Mouse (Mus musculus) limb, embryonic 12.5 days (tissue): ENCODE data around the gene Bicd2. TPM values are rescaled to one million over a fixed set of nuclear protein-coding genes. Genes with fewer than 3 reads are reported as not detected.
A peak's percentile ranks its signal among the peaks of the same experiment; 100 is the strongest.

Source experiments
- ATAC-seq: fragments of 200-750 bp; cut with Nextera tagmentation; 2 replicates; pipeline ENCODE4 v1.8.0; 2017; ENCODE audit warnings: low read depth, moderate TSS enrichment; ENCODE audit not compliant: insufficient number of reproducible peaks, insufficient read depth, low FRiP score, low TSS enrichment
- H3K27ac ChIP-seq: fragments of 300-500 bp; sonication (generic); 2 replicates; pipeline ENCODE4 v1.5.1; 2016; ENCODE audit warnings: mild to moderate bottlenecking, moderate library complexity
- H3K27me3 ChIP-seq: fragments of 300-500 bp; sonication (generic); 2 replicates; pipeline ENCODE4 v1.6.1; 2016; ENCODE audit warnings: mild to moderate bottlenecking, moderate library complexity
- H3K36me3 ChIP-seq: fragments of 300-500 bp; sonication (generic); 2 replicates; pipeline ENCODE4 v1.6.1; 2016; ENCODE audit warnings: mild to moderate bottlenecking, moderate library complexity
- H3K4me1 ChIP-seq: fragments of 300-500 bp; sonication (generic); replicated peaks from 2 replicates; pipeline ENCODE4 v1.6.1; 2016
- H3K4me2 ChIP-seq: fragments of 300-500 bp; sonication (generic); 2 replicates; pipeline ENCODE4 v1.6.1; 2016; ENCODE audit warnings: mild to moderate bottlenecking, moderate library complexity
- H3K4me3 ChIP-seq: fragments of 300-500 bp; sonication (generic); replicated peaks from 2 replicates; pipeline ENCODE4 v1.5.1; 2016; ENCODE audit warnings: mild to moderate bottlenecking
- H3K9ac ChIP-seq: fragments of 300-500 bp; sonication (generic); replicated peaks from 2 replicates; pipeline ENCODE4 v1.6.1; 2016; ENCODE audit warnings: mild to moderate bottlenecking, moderate library complexity
- H3K9me3 ChIP-seq: fragments of 300-500 bp; sonication (generic); 2 replicates; pipeline ENCODE4 v1.6.1; 2016; ENCODE audit warnings: mild to moderate bottlenecking, moderate library complexity
- WGBS: fragments of 180-500 bp; shearing (Covaris S2); methylation state at CpG from one replicate; pipeline ENCODE4 v1.1.7; 2016; 5-methylcytosine and 5-hydroxymethylcytosine counted together
- polyA plus RNA-seq: library from polyadenylated mRNA; unstranded; fragments of >200 nt; fragmentation: Nextera tagmentation; extraction: Ambion mirVana; gene quantifications from 2 replicates; pipeline ENCODE4 v1.2.1, GENCODE M21; 2016

Gene Bicd2
- polyA plus RNA-seq, 1 experiment from 2014 or later: 34.7 TPM

DNA sequence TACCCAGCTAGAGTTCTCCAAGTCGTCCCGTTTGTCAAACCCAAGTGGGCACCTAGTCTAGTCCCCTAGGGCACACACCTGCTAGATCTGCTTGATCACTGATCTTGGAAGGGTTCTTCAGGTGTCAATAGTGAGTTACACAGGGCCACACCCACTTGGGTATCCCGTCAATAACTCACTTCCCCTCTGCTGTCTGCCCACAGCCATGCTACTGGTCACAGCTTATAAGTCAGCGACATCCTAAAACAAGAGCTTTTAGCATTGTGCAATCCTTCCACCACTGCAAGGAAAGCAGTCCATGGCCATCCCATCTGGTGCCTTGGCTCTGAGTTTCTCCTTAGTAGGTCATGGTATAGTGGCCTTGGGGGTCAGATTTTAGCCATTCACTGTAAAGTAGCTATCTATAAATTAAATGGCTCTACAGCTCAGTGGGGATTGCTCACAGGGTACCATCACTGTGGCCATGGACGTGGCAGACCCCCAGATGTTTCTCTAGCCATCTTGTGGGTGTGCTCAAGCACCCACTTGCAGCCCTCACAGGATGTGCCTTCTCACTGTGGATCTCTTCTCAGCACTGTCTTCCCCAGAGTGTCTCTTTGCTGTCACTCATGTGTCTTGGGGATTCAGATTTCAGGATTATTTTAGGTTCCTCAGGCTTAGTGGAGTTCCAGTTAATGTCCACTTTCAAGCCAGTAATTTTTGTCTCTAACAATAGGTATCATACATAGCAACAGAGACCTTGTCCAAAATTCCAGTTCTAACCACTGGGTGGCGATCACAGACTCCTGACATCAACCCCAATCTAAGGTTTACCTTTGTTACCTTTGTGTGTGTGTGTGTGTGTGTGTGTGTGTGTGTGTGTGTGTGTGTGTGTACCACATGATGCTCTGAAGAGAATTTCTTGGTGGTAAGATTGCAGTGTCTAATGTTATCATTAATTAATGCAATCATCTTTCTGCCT, 14.9 kb upstream of the Bicd2 start:
- Histone ChIP-seq H3K36me3 (no peaks in the 10 kb centered on the region), H3K27ac (no peak overlapping the region), H3K4me3 (no peak overlapping the region), H3K9me3 (no peaks in the 10 kb centered on the region), H3K9ac (no peak overlapping the region), H3K4me2 (no peak overlapping the region), H3K4me1 (peaks cover 5% of the 10 kb centered on the region; the same call in 1 of the 2 replicates), H3K27me3 (no peaks in the 10 kb centered on the region)
- no peak for ATAC-seq
- 59% methylated on average over 6 of the region's 6 CpGs for WGBS

DNA sequence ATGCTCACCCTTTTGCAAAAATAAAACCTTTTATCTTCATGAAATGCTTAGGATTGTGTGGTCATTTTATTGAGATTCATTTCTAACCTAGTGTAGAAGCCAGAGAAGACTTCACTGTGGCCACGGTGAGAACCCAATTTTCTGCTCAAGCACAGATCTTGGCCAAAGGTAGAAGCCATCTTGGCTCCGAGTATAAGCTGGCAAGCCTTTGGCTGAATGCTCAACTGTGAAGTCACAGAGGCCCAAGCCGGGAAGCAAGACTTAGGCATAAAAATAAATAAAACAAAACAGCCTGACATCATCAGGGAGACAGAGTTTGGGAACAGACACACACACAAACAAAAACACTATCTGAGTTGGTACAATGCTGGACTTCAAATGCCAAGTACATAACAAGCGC, 13.3 kb upstream of the Bicd2 start:
- H3K9ac ChIP-seq: no peak overlapping the region
- no peaks in the 10 kb centered on the region for H3K4me1 ChIP-seq
- 77% methylated on average over 4 of the region's 4 CpGs for WGBS
- no peaks in the 10 kb centered on the region for H3K9me3 ChIP-seq
- no peak overlapping the region for H3K4me3 ChIP-seq
- ATAC-seq: no peak
- H3K27ac ChIP-seq: no peak overlapping the region
- H3K27me3 ChIP-seq: no peaks in the 10 kb centered on the region
- H3K36me3 ChIP-seq: no peaks in the 10 kb centered on the region
- H3K4me2 ChIP-seq: no peak overlapping the region

DNA sequence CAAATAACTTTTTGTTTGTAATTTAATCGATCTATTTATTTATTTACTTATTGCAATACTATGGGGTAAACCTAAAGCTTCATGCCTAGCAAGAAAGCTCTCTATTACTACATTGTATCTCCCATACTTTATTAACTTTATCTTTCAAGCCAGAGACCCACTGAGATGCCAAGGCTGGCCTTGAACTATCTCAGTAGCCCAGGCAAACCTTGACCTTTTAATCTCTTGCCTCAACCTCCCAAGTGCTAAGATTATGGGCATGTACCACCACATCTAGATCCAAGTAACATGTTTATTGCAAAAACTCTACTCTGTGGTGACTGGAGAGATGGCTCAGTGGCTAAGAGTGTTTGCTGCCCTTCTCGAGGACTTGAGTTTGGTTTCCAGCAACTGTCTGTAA, 8.1 kb upstream of the Bicd2 start:
- 72% methylated on average over 2 of the region's 2 CpGs for WGBS
- Histone ChIP-seq H3K27me3 (no peaks in the 10 kb centered on the region), H3K4me2 (no peak overlapping the region), H3K4me3 (no peak overlapping the region), H3K9ac (no peak overlapping the region), H3K27ac (no peak overlapping the region), H3K4me1 (peaks cover 12% of the 10 kb centered on the region), H3K36me3 (no peaks in the 10 kb centered on the region), H3K9me3 (no peaks in the 10 kb centered on the region)
- ATAC-seq: no peak

DNA sequence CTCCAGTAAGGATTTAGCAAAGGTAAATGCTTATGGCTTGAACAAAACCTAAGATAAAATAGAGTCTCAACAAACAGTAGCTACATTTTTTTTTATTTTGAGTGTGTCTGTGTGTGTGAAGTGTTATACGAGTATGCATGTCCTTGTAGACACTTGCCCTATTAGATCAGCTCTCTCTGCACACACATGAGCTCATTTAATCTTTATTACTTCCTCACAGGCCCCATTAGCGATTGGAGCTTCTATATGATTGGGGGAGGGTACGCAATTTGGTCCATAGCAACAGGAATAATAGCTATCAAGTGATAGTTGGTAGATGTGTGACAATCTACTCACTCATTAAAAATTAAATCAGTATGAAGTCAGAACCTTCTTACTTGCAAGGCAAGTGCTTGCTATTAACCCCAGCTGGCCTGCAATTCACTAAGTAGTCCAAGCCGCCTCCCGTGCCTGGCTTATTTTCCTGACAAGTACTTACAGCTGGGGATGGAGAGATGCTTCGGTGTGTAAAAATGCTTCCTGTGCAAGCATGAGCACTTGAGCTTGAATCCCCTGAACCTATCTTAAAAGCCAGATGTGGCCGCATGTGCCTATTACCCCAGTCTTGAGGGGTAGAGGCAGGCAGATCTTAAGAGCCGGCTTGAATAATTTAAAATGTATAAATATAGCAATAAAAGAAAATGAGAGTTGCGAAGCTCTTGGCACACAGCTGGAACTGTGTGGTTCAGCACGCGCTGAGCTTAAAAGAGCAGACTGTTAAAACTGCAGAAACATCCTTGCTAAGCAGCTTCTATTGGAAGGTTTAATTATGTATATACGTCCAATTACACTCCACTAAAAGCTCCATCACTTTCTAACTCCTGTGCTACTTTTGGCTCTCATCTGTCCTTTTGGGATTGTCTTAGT, 6.1 kb upstream of the Bicd2 start:
- Histone ChIP-seq H3K9me3 (no peaks in the 10 kb centered on the region), H3K4me3 (no peak overlapping the region), H3K4me2 (no peak overlapping the region), H3K9ac (no peak overlapping the region), H3K4me1 (peaks cover 15% of the 10 kb centered on the region), H3K36me3 (no peaks in the 10 kb centered on the region), H3K27ac (no peak overlapping the region), H3K27me3 (no peaks in the 10 kb centered on the region)
- 27% methylated on average over 12 of the region's 12 CpGs for WGBS
- peak; percentile 69; the same call in 1 of the 2 replicates for ATAC-seq

DNA sequence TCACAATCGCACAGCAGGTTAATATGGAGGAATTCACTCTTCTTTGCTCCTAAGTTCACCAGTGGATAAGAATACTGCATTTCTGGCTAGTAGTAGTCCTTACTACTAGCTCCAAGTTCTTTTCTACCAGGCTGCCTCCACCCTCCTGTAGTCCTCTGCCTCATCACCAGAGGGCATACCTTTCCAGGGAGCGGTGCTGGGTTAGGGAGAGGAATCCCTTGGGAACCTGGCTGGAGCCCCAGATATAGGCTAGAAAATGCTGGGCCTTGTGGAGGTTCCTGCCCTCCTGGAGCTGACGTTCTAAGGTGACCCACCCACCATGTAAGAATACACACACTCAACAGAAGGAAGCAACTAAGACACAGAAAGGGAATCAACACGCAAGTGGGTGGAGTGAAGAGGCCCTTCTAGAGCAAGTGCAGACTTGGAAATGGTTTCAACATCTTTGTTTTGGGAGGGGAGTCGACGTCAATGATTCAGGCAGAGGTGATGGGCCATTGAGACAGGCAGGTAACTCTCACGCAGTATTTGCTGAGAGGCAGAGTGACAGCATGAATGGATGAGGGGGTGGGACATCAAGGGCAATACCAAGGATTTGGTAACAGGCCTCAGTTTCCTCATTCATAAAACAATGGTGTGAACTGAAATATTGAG, 2.4 kb upstream of the Bicd2 start:
- peaks cover 38% of the 10 kb centered on the region for H3K4me1 ChIP-seq
- no peak overlapping the region for H3K4me3 ChIP-seq
- ATAC-seq: no peak
- H3K9ac ChIP-seq: no peak overlapping the region
- no peak overlapping the region for H3K4me2 ChIP-seq
- no peaks in the 10 kb centered on the region for H3K36me3 ChIP-seq
- H3K27ac ChIP-seq: no peak overlapping the region
- no peaks in the 10 kb centered on the region for H3K27me3 ChIP-seq
- H3K9me3 ChIP-seq: no peaks in the 10 kb centered on the region
- 75% methylated on average over 7 of the region's 7 CpGs for WGBS

DNA sequence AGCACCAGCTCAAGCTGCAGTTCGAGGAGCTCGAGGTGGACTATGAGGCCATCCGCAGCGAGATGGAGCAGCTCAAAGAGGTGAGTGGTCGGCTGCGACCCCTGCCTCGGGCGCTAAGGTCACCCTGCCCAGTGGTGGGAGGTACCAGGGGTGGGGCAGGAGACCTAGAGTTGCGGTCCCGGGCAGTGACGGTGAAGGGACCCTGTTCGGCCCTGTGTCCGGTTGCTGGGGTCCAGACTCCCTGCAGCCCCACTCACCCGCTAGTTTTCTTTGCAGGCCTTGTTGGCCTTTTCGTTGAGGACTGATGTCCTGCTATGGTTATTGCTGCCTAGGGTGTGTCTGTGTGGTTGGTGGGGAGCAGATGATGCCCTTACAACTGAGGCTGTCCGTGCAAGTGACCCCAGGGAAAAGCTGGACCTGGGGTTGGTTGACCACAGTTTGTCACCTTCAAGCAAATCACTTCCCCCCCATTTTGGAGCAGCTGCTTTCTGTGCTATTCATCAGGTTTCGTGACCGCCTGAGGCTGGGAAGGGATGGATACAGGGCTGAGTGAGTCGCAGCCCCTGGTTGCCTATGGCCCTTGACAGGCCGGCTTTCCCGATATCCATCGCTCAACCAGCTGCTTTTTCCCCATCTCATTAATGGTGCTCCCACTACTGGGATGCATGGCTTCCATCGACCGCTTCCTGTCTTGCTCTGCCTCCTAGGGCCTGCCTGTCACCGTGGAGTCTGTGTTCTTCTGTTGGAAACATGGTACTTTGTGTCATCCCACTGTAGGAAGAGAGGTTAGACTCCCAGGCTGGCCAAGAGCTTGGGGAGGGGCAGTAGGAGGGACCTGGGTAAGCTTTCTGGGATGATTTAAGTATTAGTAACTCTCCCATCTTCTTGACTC, 692 bp downstream of the Bicd2 start:
- H3K4me1 ChIP-seq: peaks cover 42% of the 10 kb centered on the region
- H3K9ac ChIP-seq: peak overlapping the region; percentile 87
- 9% methylated on average over 25 of the region's 25 CpGs for WGBS
- H3K4me3 ChIP-seq: peak overlapping the region; percentile 88
- no peaks in the 10 kb centered on the region for H3K36me3 ChIP-seq
- peak; percentile 12; the same call in 1 of the 2 replicates for ATAC-seq
- H3K27me3 ChIP-seq: no peaks in the 10 kb centered on the region
- no peaks in the 10 kb centered on the region for H3K9me3 ChIP-seq
- peak overlapping the region; percentile 90 for H3K4me2 ChIP-seq
- peak overlapping the region; percentile 69; the same call in 1 of the 2 replicates for H3K27ac ChIP-seq

DNA sequence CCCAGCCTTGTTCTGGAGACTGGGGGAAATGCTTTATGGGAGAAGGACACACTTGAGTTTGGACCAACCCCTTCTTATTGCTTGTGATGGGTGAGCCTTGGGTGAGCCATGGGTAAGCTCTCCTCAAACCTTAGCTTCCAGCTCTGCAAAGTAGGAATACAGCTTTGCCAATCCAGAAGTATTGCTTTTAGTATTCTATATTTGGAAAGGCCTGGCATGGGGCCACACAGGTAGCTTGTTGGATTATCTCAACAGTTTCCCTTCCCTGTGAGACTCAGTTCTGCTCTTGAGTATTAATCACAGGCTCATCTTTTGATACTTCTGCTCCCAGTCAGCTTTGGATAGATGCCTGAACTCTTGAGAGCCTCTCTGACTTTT, 1.3 kb downstream of the Bicd2 start:
- Histone ChIP-seq H3K4me3 (peak overlapping the region; percentile 88), H3K9me3 (no peaks in the 10 kb centered on the region), H3K27ac (no peak overlapping the region), H3K4me1 (peaks cover 42% of the 10 kb centered on the region), H3K36me3 (no peaks in the 10 kb centered on the region), H3K4me2 (peak overlapping the region; percentile 90), H3K27me3 (no peaks in the 10 kb centered on the region), H3K9ac (peak overlapping the region; percentile 87; the same call in 1 of the 2 replicates)
- no peak for ATAC-seq

DNA sequence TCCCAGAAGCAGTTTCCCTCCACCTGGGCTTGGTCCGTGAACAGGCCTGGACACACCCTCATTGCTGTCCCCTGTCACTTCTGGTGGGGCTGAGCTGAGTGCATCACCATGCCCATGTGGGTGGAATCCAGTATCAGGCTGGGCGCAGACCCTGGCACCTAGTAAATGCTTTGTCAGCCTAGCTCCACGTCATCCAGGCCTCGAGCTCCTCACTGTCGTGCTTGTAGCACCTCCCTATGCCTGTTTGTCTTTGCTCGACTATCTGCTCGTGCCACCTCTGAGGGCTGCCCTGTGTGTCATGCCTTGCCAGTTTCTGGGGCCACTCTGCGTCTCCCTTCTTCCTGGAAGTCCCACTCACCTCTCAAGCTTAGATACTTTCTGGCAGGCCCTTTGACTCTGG, 3.2 kb downstream of the Bicd2 start:
- H3K4me1 ChIP-seq: peaks cover 42% of the 10 kb centered on the region
- H3K4me2 ChIP-seq: no peak overlapping the region
- 86% methylated on average over 8 of the region's 8 CpGs for WGBS
- H3K27me3 ChIP-seq: no peaks in the 10 kb centered on the region
- ATAC-seq: no peak
- H3K9me3 ChIP-seq: no peaks in the 10 kb centered on the region
- H3K9ac ChIP-seq: no peak overlapping the region
- H3K36me3 ChIP-seq: no peaks in the 10 kb centered on the region
- no peak overlapping the region for H3K4me3 ChIP-seq
- H3K27ac ChIP-seq: no peak overlapping the region

DNA sequence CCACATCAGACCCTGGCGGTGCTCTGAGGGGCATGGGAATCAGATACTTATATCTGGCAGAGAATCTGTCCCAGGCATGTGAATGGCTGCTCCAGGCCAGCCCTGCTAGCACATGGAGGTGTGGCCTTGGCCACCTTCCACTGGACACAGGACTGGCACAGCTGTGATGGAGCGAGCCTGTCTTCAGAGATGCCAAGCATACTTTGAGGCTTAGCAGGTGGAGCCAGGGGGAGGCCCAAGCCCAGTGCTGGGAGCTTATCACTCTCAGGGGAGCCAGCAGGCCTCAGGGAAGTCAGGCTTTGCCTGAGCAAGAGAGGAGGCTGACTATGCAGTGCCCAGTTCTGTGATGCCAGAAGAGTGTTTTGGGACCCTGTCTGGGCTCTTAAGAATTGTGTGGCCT, 4.1 kb downstream of the Bicd2 start:
- Histone ChIP-seq H3K27me3 (no peaks in the 10 kb centered on the region), H3K36me3 (no peaks in the 10 kb centered on the region), H3K4me2 (no peak overlapping the region), H3K4me3 (no peak overlapping the region), H3K9me3 (no peaks in the 10 kb centered on the region), H3K4me1 (peaks cover 38% of the 10 kb centered on the region), H3K27ac (no peak overlapping the region), H3K9ac (no peak overlapping the region)
- ATAC-seq: no peak
- 89% methylated on average over 2 of the region's 2 CpGs for WGBS

DNA sequence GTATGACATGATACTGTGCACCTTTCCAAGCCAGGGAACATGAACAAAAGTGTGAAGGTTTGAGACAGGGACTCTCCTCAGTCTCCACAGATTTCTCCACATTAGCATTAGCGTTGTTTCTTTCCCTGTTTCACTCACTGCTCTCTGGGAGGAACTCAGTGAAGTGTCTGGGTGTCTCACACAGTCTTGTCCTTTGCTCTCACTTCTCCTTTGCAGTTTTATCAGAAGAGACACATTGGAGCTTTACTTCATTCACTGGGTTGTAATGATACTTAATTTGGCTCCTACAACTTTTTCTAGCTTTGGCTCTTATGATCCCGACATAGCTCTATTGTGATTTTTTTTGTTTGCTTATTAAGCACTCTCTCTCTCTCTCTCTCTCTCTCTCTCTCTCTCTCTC, 7.1 kb downstream of the Bicd2 start:
- no peak overlapping the region for H3K27ac ChIP-seq
- H3K4me3 ChIP-seq: no peak overlapping the region
- H3K27me3 ChIP-seq: no peaks in the 10 kb centered on the region
- ATAC-seq: no peak
- H3K9me3 ChIP-seq: no peaks in the 10 kb centered on the region
- 92% methylated on average over 2 of the region's 2 CpGs for WGBS
- no peak overlapping the region for H3K4me2 ChIP-seq
- H3K4me1 ChIP-seq: peaks cover 28% of the 10 kb centered on the region
- H3K36me3 ChIP-seq: no peaks in the 10 kb centered on the region
- H3K9ac ChIP-seq: no peak overlapping the region
